Mouse (Mus musculus): Measurements from ENCODE around the gene Gpcpd1. TPM values are rescaled to one million over a fixed set of nuclear protein-coding genes. Genes with fewer than 3 reads are reported as not detected.

The Gpcpd1 gene
- polyA plus RNA-seq, 2 experiments = 34.6 to 43.4 TPM

GRCm38 (mm10) chr2:132586006-132586405 lies 1.5 kb downstream of the Gpcpd1 start:
- TF ChIP-seq POLR2A (IDR thresholded peaks at IDR 0.05; ENCODE audit: borderline replicate concordance, extremely low read depth, insufficient read depth, insufficient read length) = no peak
- Histone ChIP-seq H3K4me1 (ENCODE audit: control insufficient read depth, insufficient read depth, low read length) (peaks cover 13% of the 10 kb centered on the region), H3K9ac (ENCODE audit: low read depth, low read length, severe bottlenecking) (no peak overlapping the region), H3K27ac (replicated peaks; ENCODE audit: low read depth, low read length) (no peak overlapping the region), H3K4me3 (replicated peaks; ENCODE audit: low read length) (no peak overlapping the region), H3K9me3 (ENCODE audit: control insufficient read depth, low read length) (no peaks in the 10 kb centered on the region), H3K36me3 (ENCODE audit: control insufficient read depth, insufficient read depth, low read length) (no peaks in the 10 kb centered on the region), H3K27me3 (ENCODE audit: control insufficient read depth, insufficient read depth, low read length) (no peaks in the 10 kb centered on the region), H3K4me2 (replicated peaks; ENCODE audit: low read depth, low read length, severe bottlenecking) (no peak overlapping the region)
- ATAC-seq (ENCODE audit: low FRiP score, low read depth) (no peak), DNase-seq (ENCODE audit: low spot score) (peak; percentile 53)
- 56% methylated on average over 3 of the region's 3 CpGs for WGBS

- H3K4me3 ChIP-seq (replicated peaks; ENCODE audit: low read length) = no peak overlapping the region
- ATAC-seq (ENCODE audit: low FRiP score, low read depth) (no peak), DNase-seq (ENCODE audit: low spot score) (no peak)
- no peak overlapping the region for H3K27ac ChIP-seq (replicated peaks; ENCODE audit: low read depth, low read length)
- H3K27me3 ChIP-seq (ENCODE audit: control insufficient read depth, insufficient read depth, low read length) = no peaks in the 10 kb centered on the region
- H3K4me2 ChIP-seq (replicated peaks; ENCODE audit: low read depth, low read length, severe bottlenecking) = no peak overlapping the region
- H3K4me1 ChIP-seq (ENCODE audit: control insufficient read depth, insufficient read depth, low read length) = peaks cover 13% of the 10 kb centered on the region
- H3K9me3 ChIP-seq (ENCODE audit: control insufficient read depth, low read length) = no peaks in the 10 kb centered on the region
- no peak overlapping the region for H3K9ac ChIP-seq (ENCODE audit: low read depth, low read length, severe bottlenecking)
- WGBS = 92% methylated on average over 1 of the region's 1 CpGs
- no peaks in the 10 kb centered on the region for H3K36me3 ChIP-seq (ENCODE audit: control insufficient read depth, insufficient read depth, low read length)
- no peak for TF ChIP-seq POLR2A (IDR thresholded peaks at IDR 0.05; ENCODE audit: borderline replicate concordance, extremely low read depth, insufficient read depth, insufficient read length)
Measured at GRCm38 (mm10) chr2:132584191-132584590, 3.3 kb downstream of the Gpcpd1 start.

- ATAC-seq (ENCODE audit: low FRiP score, low read depth) (no peak), DNase-seq (ENCODE audit: low spot score) (no peak)
- H3K36me3 ChIP-seq (ENCODE audit: control insufficient read depth, insufficient read depth, low read length) = no peaks in the 10 kb centered on the region
- H3K4me1 ChIP-seq (ENCODE audit: control insufficient read depth, insufficient read depth, low read length) = peaks cover 13% of the 10 kb centered on the region
- 60% methylated on average over 3 of the region's 3 CpGs for WGBS
- no peak overlapping the region for H3K4me3 ChIP-seq (replicated peaks; ENCODE audit: low read length)
- no peak overlapping the region for H3K9ac ChIP-seq (ENCODE audit: low read depth, low read length, severe bottlenecking)
- TF ChIP-seq POLR2A (IDR thresholded peaks at IDR 0.05; ENCODE audit: borderline replicate concordance, extremely low read depth, insufficient read depth, insufficient read length) = no peak
- H3K27me3 ChIP-seq (ENCODE audit: control insufficient read depth, insufficient read depth, low read length) = no peaks in the 10 kb centered on the region
- H3K27ac ChIP-seq (replicated peaks; ENCODE audit: low read depth, low read length) = no peak overlapping the region
- H3K9me3 ChIP-seq (ENCODE audit: control insufficient read depth, low read length) = no peaks in the 10 kb centered on the region
- no peak overlapping the region for H3K4me2 ChIP-seq (replicated peaks; ENCODE audit: low read depth, low read length, severe bottlenecking)
Measured at GRCm38 (mm10) chr2:132583126-132583525, 4.4 kb downstream of the Gpcpd1 start.

- Histone ChIP-seq H3K9me3 (ENCODE audit: control insufficient read depth, low read length) (no peaks in the 10 kb centered on the region), H3K27ac (replicated peaks; ENCODE audit: low read depth, low read length) (no peak overlapping the region; the same call in 1 of the 2 replicates), H3K4me3 (replicated peaks; ENCODE audit: low read length) (no peak overlapping the region), H3K27me3 (ENCODE audit: control insufficient read depth, insufficient read depth, low read length) (no peaks in the 10 kb centered on the region), H3K36me3 (ENCODE audit: control insufficient read depth, insufficient read depth, low read length) (no peaks in the 10 kb centered on the region), H3K4me2 (replicated peaks; ENCODE audit: low read depth, low read length, severe bottlenecking) (no peak overlapping the region), H3K9ac (ENCODE audit: low read depth, low read length, severe bottlenecking) (no peak overlapping the region), H3K4me1 (ENCODE audit: control insufficient read depth, insufficient read depth, low read length) (peaks cover 13% of the 10 kb centered on the region)
- ATAC-seq (ENCODE audit: low FRiP score, low read depth) = no peak
- DNase-seq (ENCODE audit: low spot score) = peak; percentile 71
- TF ChIP-seq POLR2A (IDR thresholded peaks at IDR 0.05; ENCODE audit: borderline replicate concordance, extremely low read depth, insufficient read depth, insufficient read length) = no peak
- 34% methylated on average over 4 of the region's 4 CpGs for WGBS
Measured at GRCm38 (mm10) chr2:132582227-132582626, 5.3 kb downstream of the Gpcpd1 start.

- Histone ChIP-seq H3K9me3 (ENCODE audit: control insufficient read depth, low read length) (no peaks in the 10 kb centered on the region), H3K27ac (replicated peaks; ENCODE audit: low read depth, low read length) (no peak overlapping the region), H3K4me2 (replicated peaks; ENCODE audit: low read depth, low read length, severe bottlenecking) (no peak overlapping the region), H3K27me3 (ENCODE audit: control insufficient read depth, insufficient read depth, low read length) (no peaks in the 10 kb centered on the region), H3K36me3 (ENCODE audit: control insufficient read depth, insufficient read depth, low read length) (no peaks in the 10 kb centered on the region), H3K4me1 (ENCODE audit: control insufficient read depth, insufficient read depth, low read length) (peaks cover 28% of the 10 kb centered on the region), H3K4me3 (replicated peaks; ENCODE audit: low read length) (no peak overlapping the region), H3K9ac (ENCODE audit: low read depth, low read length, severe bottlenecking) (no peak overlapping the region)
- ATAC-seq (ENCODE audit: low FRiP score, low read depth) = no peak
- WGBS = 80% methylated on average over 3 of the region's 3 CpGs
- TF ChIP-seq POLR2A (IDR thresholded peaks at IDR 0.05; ENCODE audit: borderline replicate concordance, extremely low read depth, insufficient read depth, insufficient read length) = no peak
- no peak for DNase-seq (ENCODE audit: low spot score)
Measured at GRCm38 (mm10) chr2:132579689-132580088, 7.8 kb downstream of the Gpcpd1 start.

GRCm38 (mm10) chr2:132578711-132579110 lies 8.8 kb downstream of the Gpcpd1 start:
- no peak overlapping the region for H3K9ac ChIP-seq (ENCODE audit: low read depth, low read length, severe bottlenecking)
- H3K27me3 ChIP-seq (ENCODE audit: control insufficient read depth, insufficient read depth, low read length) = no peaks in the 10 kb centered on the region
- DNase-seq (ENCODE audit: low spot score) (no peak), ATAC-seq (ENCODE audit: low FRiP score, low read depth) (no peak)
- no peak for TF ChIP-seq POLR2A (IDR thresholded peaks at IDR 0.05; ENCODE audit: borderline replicate concordance, extremely low read depth, insufficient read depth, insufficient read length)
- H3K36me3 ChIP-seq (ENCODE audit: control insufficient read depth, insufficient read depth, low read length) = no peaks in the 10 kb centered on the region
- peak overlapping the region; percentile 73 for H3K4me2 ChIP-seq (replicated peaks; ENCODE audit: low read depth, low read length, severe bottlenecking)
- H3K27ac ChIP-seq (replicated peaks; ENCODE audit: low read depth, low read length) = peak overlapping the region; percentile 99; the same call in 1 of the 2 replicates
- peak overlapping the region; percentile 78; the same call in 1 of the 2 replicates for H3K4me3 ChIP-seq (replicated peaks; ENCODE audit: low read length)
- WGBS = 95% methylated on average over 3 of the region's 3 CpGs
- no peaks in the 10 kb centered on the region for H3K9me3 ChIP-seq (ENCODE audit: control insufficient read depth, low read length)
- peaks cover 28% of the 10 kb centered on the region for H3K4me1 ChIP-seq (ENCODE audit: control insufficient read depth, insufficient read depth, low read length)

All from limb, embryonic 14.5 days (tissue).